Mouse (Mus musculus) ES-E14 (cell line): ENCODE measurements around the gene Rpl18a. TPM values are rescaled to one million over a fixed set of nuclear protein-coding genes. Genes with fewer than 3 reads are reported as not detected.

Source experiments
- DNase-seq: peaks from one replicate; pipeline ENCODE4 v3.0.0-alpha.2; 2013; ENCODE audit warnings: low read depth, low spot score
- H3K27ac ChIP-seq: 2 replicates; pipeline ENCODE4 v1.5.1; 2012; ENCODE audit warnings: low read depth, mild to moderate bottlenecking, low read length, moderate library complexity, mixed read lengths; ENCODE audit not compliant: poor library complexity, insufficient read depth, severe bottlenecking
- H3K36me3 ChIP-seq: 2 replicates; pipeline ENCODE4 v1.6.1; 2012; ENCODE audit warnings: mild to moderate bottlenecking, low read length, moderate library complexity, mixed read lengths; ENCODE audit not compliant: control insufficient read depth, poor library complexity, insufficient read depth, severe bottlenecking
- H3K4me1 ChIP-seq, 2 experiments: fragments of 150-350 bp in 1 of 2; sonication (generic) in 1 of 2; 2 replicates each; pipeline ENCODE4 v1.6.1; 2012; ENCODE audit warnings: low read length in 2 of 2, mild to moderate bottlenecking in 1 of 2, mixed read lengths in 1 of 2; ENCODE audit not compliant: control insufficient read depth in 2 of 2, insufficient read depth in 2 of 2, poor library complexity in 1 of 2
- H3K4me3 ChIP-seq, 2 experiments: fragments of 150-350 bp in 1 of 2; sonication (generic) in 1 of 2; 2 replicates each; pipeline ENCODE4 v1.5.1; 2012; ENCODE audit warnings: low read length in 2 of 2, low read depth in 1 of 2, mild to moderate bottlenecking in 1 of 2, mixed read lengths in 1 of 2; ENCODE audit not compliant: insufficient read depth in 1 of 2, poor library complexity in 1 of 2, severe bottlenecking in 1 of 2
- H3K9ac ChIP-seq: 2 replicates; pipeline ENCODE4 v1.6.1; 2012; ENCODE audit warnings: low read depth, mild to moderate bottlenecking, low read length, mixed read lengths; ENCODE audit not compliant: poor library complexity, insufficient read depth, severe bottlenecking
- H3K9me3 ChIP-seq: fragments of 150-350 bp; sonication (generic); 2 replicates; pipeline ENCODE4 v1.6.1; 2012; ENCODE audit warnings: low read depth, mild to moderate bottlenecking, low read length; ENCODE audit not compliant: control insufficient read depth, insufficient read depth
- CHD2 ChIP-seq: IDR thresholded peaks from 2 replicates; pipeline ENCODE4 v1.6.1; 2014; ENCODE audit warnings: mild to moderate bottlenecking, low read depth, low read length, inconsistent platforms
- HCFC1 ChIP-seq: IDR thresholded peaks from 2 replicates; pipeline ENCODE4 v1.6.1; 2012; ENCODE audit warnings: low read length, inconsistent platforms, borderline replicate concordance; ENCODE audit not compliant: insufficient read depth
- MAFK ChIP-seq: IDR thresholded peaks from 2 replicates; pipeline ENCODE4 v1.6.1; 2014; ENCODE audit warnings: mild to moderate bottlenecking, low read depth, low read length, inconsistent platforms; ENCODE audit not compliant: insufficient read depth
- ZC3H11A ChIP-seq: IDR thresholded peaks from 2 replicates; pipeline ENCODE4 v1.6.1; 2012; ENCODE audit warnings: low read depth, mild to moderate bottlenecking, inconsistent platforms, low read length, borderline replicate concordance
- ZNF384 ChIP-seq: IDR thresholded peaks from 2 replicates; pipeline ENCODE4 v1.6.1; 2012; ENCODE audit warnings: low read depth, low read length, inconsistent platforms
- in situ Hi-C, 2 experiments: fragments of 600-800 bp; cut with MboI; formaldehyde crosslinking; loops; one replicate each; pipeline ENCODE4 v1.15.1; 2025; ENCODE audit warnings: low sequenced_read_pairs in 2 of 2, inconsistent platforms in 1 of 2; ENCODE audit not compliant: unreplicated experiment in 2 of 2
- total RNA-seq: library from RNA; depleted of rRNA; stranded (reverse); fragments of 300-350 nt; gene quantifications from 2 replicates; pipeline ENCODE4 v1.2.3, GENCODE M21; 2012; rRNA removed

The Rpl18a gene
- total RNA-seq, 1 experiment, result 2,806 TPM

DNA sequence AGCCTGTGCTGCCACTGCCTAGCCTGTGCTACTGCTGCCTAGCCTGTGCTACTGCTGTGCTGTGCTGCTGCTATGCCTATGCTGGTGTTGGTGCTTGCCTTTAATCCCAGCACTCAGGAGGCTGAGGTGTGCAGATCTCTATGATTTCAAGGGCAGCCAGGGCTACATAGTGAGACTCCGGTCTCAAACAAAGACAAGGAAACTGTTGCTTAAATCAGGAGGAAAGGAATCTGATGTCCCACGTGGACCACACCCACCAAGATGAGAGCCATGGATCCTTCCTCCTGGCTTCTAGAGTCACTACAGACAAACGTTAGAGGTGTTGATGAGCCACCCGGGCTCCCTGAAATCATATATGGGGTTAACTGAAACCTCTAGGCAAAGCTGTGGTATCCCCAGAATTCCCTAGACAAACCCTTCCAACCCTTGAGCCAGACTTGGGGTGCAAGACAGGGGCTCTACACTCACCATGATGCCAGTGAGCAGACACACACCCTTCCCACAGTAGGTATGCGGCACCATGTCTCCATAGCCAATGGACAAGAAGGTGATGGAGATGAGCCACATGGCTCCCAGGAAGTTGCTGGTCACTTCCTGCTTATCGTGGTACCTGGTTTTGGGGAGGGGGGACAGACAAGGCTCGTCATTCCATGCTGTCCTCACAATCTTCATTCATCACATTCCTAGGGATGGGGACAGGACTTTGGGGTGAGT lies 46.9 kb downstream of the Rpl18a start:
- Histone ChIP-seq H3K9me3 (no peaks in the 10 kb centered on the region), H3K36me3 (no peaks in the 10 kb centered on the region), H3K27ac (no peak overlapping the region), H3K9ac (no peak overlapping the region), H3K4me3 (no peak overlapping the region), H3K4me1 (peaks cover 0 to 35% of the 10 kb centered on the region in 2 experiments; a peak in 2 of 4 replicates)
- TF ChIP-seq MAFK, result no peak
- in situ Hi-C loops, result no loop called here
- no peak for DNase-seq

DNA sequence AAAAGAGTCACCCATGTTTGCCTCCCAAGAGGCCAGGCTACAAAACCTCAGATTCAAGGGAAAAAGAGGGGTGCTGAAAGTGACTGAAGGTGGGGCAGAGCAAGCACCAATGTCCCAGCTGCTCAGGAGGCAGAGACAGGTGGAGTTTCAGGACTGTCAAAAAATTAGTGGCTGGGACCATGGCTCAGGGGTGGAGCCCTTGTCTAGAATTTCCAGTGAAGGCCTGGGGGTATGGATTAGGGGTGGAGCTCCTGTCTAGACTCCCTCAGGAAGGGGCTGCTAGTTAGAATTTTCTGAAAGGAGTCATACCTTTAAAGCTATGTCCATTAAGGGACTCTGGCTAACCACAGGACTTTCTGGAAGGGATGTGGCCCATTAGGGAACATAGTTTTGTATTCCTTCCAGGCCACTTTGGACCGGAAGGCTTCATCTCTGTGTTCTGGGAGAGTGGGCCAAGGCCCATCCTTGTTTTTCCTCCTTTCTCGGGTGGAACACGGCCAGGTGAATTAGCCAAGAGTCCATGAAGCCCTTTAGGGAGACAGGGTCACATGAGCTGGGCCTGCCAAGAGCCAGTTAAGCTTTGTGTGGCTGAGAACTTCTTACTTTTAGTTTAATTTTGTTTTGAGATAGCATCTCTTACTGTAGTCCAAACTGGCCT lies 47.8 kb downstream of the Rpl18a start:
- Histone ChIP-seq H3K27ac (no peak overlapping the region), H3K36me3 (no peaks in the 10 kb centered on the region), H3K9ac (no peak overlapping the region), H3K9me3 (no peaks in the 10 kb centered on the region), H3K4me1 (peaks cover 0 to 36% of the 10 kb centered on the region in 2 experiments; a peak in 2 of 4 replicates), H3K4me3 (no peak overlapping the region)
- in situ Hi-C loops, result no loop called here
- TF ChIP-seq HCFC1 (no peak), MAFK (no peak), ZC3H11A (no peak), ZNF384 (no peak), CHD2 (no peak)
- DNase-seq, result no peak

GRCm38 (mm10) chr8:70846371-70847154 lies 50.6 kb downstream of the Rpl18a start:
- Histone ChIP-seq H3K4me1 (peaks cover 0 to 36% of the 10 kb centered on the region in 2 experiments; a peak in 2 of 4 replicates), H3K9me3 (no peaks in the 10 kb centered on the region), H3K4me3 (no peak overlapping the region), H3K27ac (no peak overlapping the region), H3K9ac (no peak overlapping the region), H3K36me3 (no peaks in the 10 kb centered on the region)
- in situ Hi-C loops, result no loop called here
- TF ChIP-seq MAFK (no peak), CHD2 (no peak), ZNF384 (no peak), HCFC1 (no peak), ZC3H11A (no peak)
- no peak for DNase-seq

DNA sequence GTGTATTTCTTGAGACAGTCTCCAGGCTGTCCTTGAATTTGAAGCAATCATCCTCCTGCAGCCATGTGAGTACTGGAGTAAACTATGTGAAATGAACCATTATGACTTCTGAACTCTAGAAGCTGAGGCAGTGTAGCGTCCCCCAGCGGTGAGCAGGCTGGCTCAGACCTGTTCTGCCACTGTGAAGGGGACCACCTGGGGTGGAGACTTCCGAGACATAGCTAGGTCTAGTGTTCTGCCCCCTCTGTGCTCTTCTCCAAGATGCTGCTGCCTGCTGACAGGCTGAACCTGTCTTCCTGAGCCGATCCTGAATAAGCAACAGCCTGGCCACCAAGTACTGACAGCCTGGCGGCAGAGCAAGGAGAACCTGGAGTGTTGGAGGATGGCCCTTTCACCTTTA lies 52.1 kb downstream of the Rpl18a start:
- in situ Hi-C loops, result no loop called here
- DNase-seq, result no peak
- Histone ChIP-seq H3K4me3 (no peak overlapping the region), H3K36me3 (no peaks in the 10 kb centered on the region), H3K4me1 (peaks cover 2 to 33% of the 10 kb centered on the region in 2 experiments), H3K9me3 (no peaks in the 10 kb centered on the region), H3K27ac (no peak overlapping the region), H3K9ac (no peak overlapping the region)
- no peak for TF ChIP-seq CHD2
- no peak for TF ChIP-seq MAFK
- TF ChIP-seq ZNF384, result no peak
- no peak for TF ChIP-seq ZC3H11A
- TF ChIP-seq HCFC1, result no peak

Other genes starting within 250 kb of the Rpl18a start
- 15.5 and 21.4 TPM in 2 replicates for gene Pgpep1, start 237.0 kb downstream of the Rpl18a start, total RNA-seq
- 171 and 204 TPM in 2 replicates for gene Lsm4, start 224.2 kb downstream of the Rpl18a start, total RNA-seq
- gene Jund, start 198.5 kb downstream of the Rpl18a start, total RNA-seq, result 60.1 TPM in 2 replicates
- gene Iqcn, start 194.0 kb downstream of the Rpl18a start, total RNA-seq, result 0.09 and 0.16 TPM in 2 replicates
- gene Gm3336, start 178.9 kb downstream of the Rpl18a start, total RNA-seq, result 1.8 and 3.9 TPM in 2 replicates
- gene Pde4c, start 173.7 kb downstream of the Rpl18a start, total RNA-seq, result 1.6 and 4.5 TPM in 2 replicates
- gene Rab3a, start 142.7 kb downstream of the Rpl18a start, total RNA-seq, result 4.3 and 5.2 TPM in 2 replicates
- gene Mpv17l2, start 136.5 kb downstream of the Rpl18a start, total RNA-seq, result 49.9 and 58.2 TPM in 2 replicates
- 52.7 and 71.0 TPM in 2 replicates for gene Pik3r2, start 120.7 kb downstream of the Rpl18a start, total RNA-seq
- 7.8 and 11.5 TPM in 2 replicates for gene Mast3, start 92.4 kb downstream of the Rpl18a start, total RNA-seq
- 0.69 and 1.2 TPM in 2 replicates for gene Il12rb1, start 89.0 kb downstream of the Rpl18a start, total RNA-seq
- gene Arrdc2, start 57.7 kb downstream of the Rpl18a start, total RNA-seq, result 11.4 and 18.8 TPM in 2 replicates
- 3.7 and 6.6 TPM in 2 replicates for gene Kcnn1, start 34.2 kb downstream of the Rpl18a start, total RNA-seq
- 52.5 and 82.3 TPM in 2 replicates for gene Ccdc124, start 23.5 kb downstream of the Rpl18a start, total RNA-seq
- 2.5 and 3.4 TPM in 2 replicates for gene Slc5a5, start 4.7 kb downstream of the Rpl18a start, total RNA-seq
- 53.4 and 60.8 TPM in 2 replicates for gene Map1s, start 8.5 kb upstream of the Rpl18a start, total RNA-seq